Mouse (Mus musculus): Measurements from ENCODE around the gene Ada.

DNA sequence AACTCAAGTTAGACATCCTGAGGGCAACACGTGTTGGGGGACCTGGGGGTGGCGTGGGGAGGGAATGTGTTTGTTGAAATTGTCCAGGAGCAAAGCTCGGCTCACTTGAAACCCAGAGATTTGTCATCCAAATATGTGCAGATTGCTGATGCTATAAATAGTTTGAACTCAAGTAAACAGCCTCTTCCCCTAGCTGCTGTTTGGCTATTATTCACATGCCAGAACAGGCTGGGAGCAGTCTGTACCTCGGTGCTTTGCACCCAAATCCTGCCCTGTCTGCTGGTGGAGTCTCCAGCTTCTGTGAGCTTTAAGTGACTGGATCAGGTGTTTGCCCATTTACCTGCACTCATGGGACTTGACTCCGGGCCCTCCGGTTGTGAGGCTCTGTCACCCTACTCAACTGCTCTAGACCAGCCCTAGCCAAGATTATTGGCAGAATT lies 64.3 kb downstream of the Ada start:
- TF ChIP-seq POLR2A (IDR thresholded peaks at IDR 0.05; ENCODE audit: borderline replicate concordance, insufficient read depth, low read length) (peak; percentile 33; the same call in 1 of the 2 replicates), CTCF (IDR thresholded peaks at IDR 0.05; ENCODE audit: borderline replicate concordance, insufficient read depth, low read depth, low read length) (no peak)

All from cerebellum, adult 2 months (tissue).